Mouse (Mus musculus): ENCODE results near the gene Ccdc117. TPM values are rescaled to one million over a fixed set of nuclear protein-coding genes. Genes with fewer than 3 reads are reported as not detected.
"Not testable (repeated sequence)": the region's sequence is repeated elsewhere in the genome, so short reads cannot be mapped to it uniquely, and the experiment has no call there.

Ccdc117 gene
- total RNA-seq (2015) (17.1 and 19.2 TPM in 2 replicates), total RNA-seq (2017) (29.4 and 32.9 TPM in 2 replicates)

GRCm38 (mm10) chr11:5541799-5542481, at the start of gene Ccdc117:
Gene Ccdc117 (minus strand): TSS chr11:5542187.
- peak; percentile 97 for ATAC-seq (replicated peaks; ENCODE audit: poor library complexity)

GRCm38 (mm10) chr11:5575046-5575445, 33.1 kb upstream of the Ccdc117 start:
- peak; percentile 64 for ATAC-seq (replicated peaks; ENCODE audit: poor library complexity)

- peak; percentile 61 for ATAC-seq (replicated peaks; ENCODE audit: poor library complexity)
Observed at GRCm38 (mm10) chr11:5573821-5574220, 31.8 kb upstream of the Ccdc117 start.

- ATAC-seq (replicated peaks; ENCODE audit: poor library complexity) = peak; percentile 54
Observed at GRCm38 (mm10) chr11:5571856-5572255, 29.9 kb upstream of the Ccdc117 start.

- no peak for ATAC-seq (replicated peaks; ENCODE audit: poor library complexity)
Observed at GRCm38 (mm10) chr11:5569474-5569873, 27.5 kb upstream of the Ccdc117 start, which contains the start of gene Ankrd36. Gene Ankrd36 (plus strand): TSS chr11:5569684.

- peak; percentile 54; the same call in 1 of the 2 replicates for ATAC-seq (replicated peaks; ENCODE audit: poor library complexity)
Observed at GRCm38 (mm10) chr11:5568082-5568481, 26.1 kb upstream of the Ccdc117 start.

GRCm38 (mm10) chr11:5567654-5568053, 25.7 kb upstream of the Ccdc117 start:
- no peak for ATAC-seq (replicated peaks; ENCODE audit: poor library complexity)

GRCm38 (mm10) chr11:5566506-5566905, 24.5 kb upstream of the Ccdc117 start:
- ATAC-seq (replicated peaks; ENCODE audit: poor library complexity) = 0 out of 2 replicates have a peak, but pooled peaks have one; percentile 14

- no peak for ATAC-seq (replicated peaks; ENCODE audit: poor library complexity)
Observed at GRCm38 (mm10) chr11:5565596-5565995, 23.6 kb upstream of the Ccdc117 start.

GRCm38 (mm10) chr11:5563898-5564297, 21.9 kb upstream of the Ccdc117 start:
- ATAC-seq (replicated peaks; ENCODE audit: poor library complexity) = no peak

- peak; percentile 23; the same call in 1 of the 2 replicates for ATAC-seq (replicated peaks; ENCODE audit: poor library complexity)
Observed at GRCm38 (mm10) chr11:5562625-5563268, 20.8 kb upstream of the Ccdc117 start.

GRCm38 (mm10) chr11:5560273-5560672, 18.3 kb upstream of the Ccdc117 start:
- ATAC-seq (replicated peaks; ENCODE audit: poor library complexity) = no peak

- ATAC-seq (replicated peaks; ENCODE audit: poor library complexity) = no peak
Observed at GRCm38 (mm10) chr11:5551931-5552330, 9.9 kb upstream of the Ccdc117 start.

- ATAC-seq (replicated peaks; ENCODE audit: poor library complexity) = no peak
Observed at GRCm38 (mm10) chr11:5551430-5551829, 9.4 kb upstream of the Ccdc117 start.

GRCm38 (mm10) chr11:5546693-5547092, 4.7 kb upstream of the Ccdc117 start:
- ATAC-seq (replicated peaks; ENCODE audit: poor library complexity) = no peak

- no peak for ATAC-seq (replicated peaks; ENCODE audit: poor library complexity)
Observed at GRCm38 (mm10) chr11:5545457-5545856, 3.5 kb upstream of the Ccdc117 start.

- ATAC-seq (replicated peaks; ENCODE audit: poor library complexity) = not testable (repeated sequence)
Observed at GRCm38 (mm10) chr11:5544709-5545108, 2.7 kb upstream of the Ccdc117 start.

GRCm38 (mm10) chr11:5543281-5543680, 1.3 kb upstream of the Ccdc117 start:
- ATAC-seq (replicated peaks; ENCODE audit: poor library complexity) = no peak

- ATAC-seq (replicated peaks; ENCODE audit: poor library complexity) = peak; percentile 17; the same call in 1 of the 2 replicates
Observed at GRCm38 (mm10) chr11:5542482-5543185, 647 bp upstream of the Ccdc117 start.

- peak; percentile 10; the same call in 1 of the 2 replicates for ATAC-seq (replicated peaks; ENCODE audit: poor library complexity)
Observed at GRCm38 (mm10) chr11:5541230-5541798, 673 bp downstream of the Ccdc117 start.

- ATAC-seq (replicated peaks; ENCODE audit: poor library complexity) = no peak
Observed at GRCm38 (mm10) chr11:5540331-5540730, 1.7 kb downstream of the Ccdc117 start.

Data from megakaryocyte progenitor cell, adult 5-6 weeks (primary cell).